In the genomic region with DNA sequence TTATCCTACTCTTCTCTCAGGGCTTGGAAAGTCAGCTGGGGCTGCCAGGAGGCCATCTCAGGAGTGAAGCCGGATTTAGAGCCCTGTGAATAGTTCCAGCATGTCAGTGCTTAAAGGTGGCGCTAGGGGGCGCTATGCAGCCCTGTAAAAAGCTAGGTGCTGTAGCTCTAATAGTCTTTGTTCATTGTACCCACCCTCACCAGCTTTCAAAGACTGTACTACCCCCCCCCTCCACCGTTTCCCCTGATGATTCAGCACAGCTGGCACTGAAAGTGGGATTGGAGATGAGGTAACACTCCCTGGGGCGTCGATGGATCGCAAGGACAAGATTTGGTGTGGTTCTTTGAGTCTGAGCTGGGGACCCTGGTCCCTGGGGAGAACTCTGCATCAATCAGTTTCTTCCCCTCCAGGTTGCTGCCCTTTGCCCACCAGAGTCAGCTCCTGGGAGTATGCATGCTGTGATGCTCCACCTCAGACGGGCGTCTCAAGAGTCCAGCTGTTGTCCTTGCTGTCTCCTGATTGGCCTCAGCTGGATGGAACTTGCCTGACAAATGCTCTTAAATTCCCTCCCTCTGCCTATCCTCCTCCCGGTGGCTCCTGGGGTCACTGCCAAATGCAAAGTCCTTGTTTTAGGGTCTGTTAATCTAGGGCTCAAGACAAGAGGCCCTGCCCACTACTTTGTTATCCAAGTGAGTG, we compare ENCODE assay signal across 8 mouse cellular contexts. TPM values are rescaled to one million over a fixed set of nuclear protein-coding genes. Genes with fewer than 3 reads are reported as not detected.
A peak's percentile ranks its signal among the peaks of the same experiment; 100 is the strongest.
DNase-seq lines count a peak whose midpoint lies in the region; ATAC-seq and TF ChIP-seq lines count a peak whose summit lies in the region.

No protein-coding gene starts in this region.

- 38% methylated on average over 10 of the region's 10 CpGs for WGBS in liver, postnatal 0 days (ENCODE audit: insufficient replicate concordance)
- 12% methylated on average over 10 of the region's 10 CpGs for WGBS in neural tube, embryonic 12.5 days

- peak; percentile 68 to 80 (median 79) for TF ChIP-seq CTCF in MEL (IDR thresholded peaks at IDR 0.05 in 2 of 3, conservative IDR thresholded peaks at IDR 0.05 in 1 of 3; ENCODE audit: control insufficient read depth in 1 of 3, insufficient read depth in 1 of 3, low read depth in 2 of 3, low read length in 3 of 3, poor library complexity in 1 of 3, severe bottlenecking in 1 of 3)
- peak; percentile 84 for TF ChIP-seq CTCF in liver, postnatal 0 days (IDR thresholded peaks at IDR 0.05; ENCODE audit: low read depth)

- H3K36me3 ChIP-seq in MEL (ENCODE audit: control insufficient read depth in 1 of 2, insufficient read depth in 2 of 2, low read length in 2 of 2), result no peaks in the 10 kb centered on the region
- no peaks in the 10 kb centered on the region for H3K36me3 ChIP-seq in liver, postnatal 0 days (replicated peaks; ENCODE audit: insufficient read depth, low read length)
- H3K36me3 ChIP-seq in neural tube, embryonic 12.5 days, result no peaks in the 10 kb centered on the region; the same call in 1 of the 2 replicates

- no peak overlapping the region for H3K4me3 ChIP-seq in MEL (ENCODE audit: control insufficient read depth in 1 of 2, insufficient read depth in 1 of 2, low read depth in 2 of 2, low read length in 2 of 2)
- no peak overlapping the region for H3K4me3 ChIP-seq in liver, postnatal 0 days (ENCODE audit: low read depth, low read length)
- H3K4me3 ChIP-seq in neural tube, embryonic 12.5 days, result no peak overlapping the region

- no peak for TF ChIP-seq EP300 in MEL (IDR thresholded peaks at IDR 0.05; ENCODE audit: low read depth in 1 of 2, low read length in 2 of 2)
- no peak for TF ChIP-seq EP300 in liver, postnatal 0 days (IDR thresholded peaks at IDR 0.05; ENCODE audit: low read depth)

- H3K27ac ChIP-seq in MEL (ENCODE audit: control insufficient read depth, low read depth, low read length), result no peak overlapping the region
- H3K27ac ChIP-seq in liver, postnatal 0 days (ENCODE audit: low read depth), result no peak overlapping the region
- H3K27ac ChIP-seq in neural tube, embryonic 12.5 days, result no peak overlapping the region

- no peaks in the 10 kb centered on the region for H3K9me3 ChIP-seq in MEL (replicated peaks; ENCODE audit: insufficient read depth, low read length)
- no peaks in the 10 kb centered on the region for H3K9me3 ChIP-seq in liver, postnatal 0 days (ENCODE audit: low read length)
- H3K9me3 ChIP-seq in neural tube, embryonic 12.5 days, result no peaks in the 10 kb centered on the region

- no peak overlapping the region for H3K4me2 ChIP-seq in liver, postnatal 0 days (ENCODE audit: low read depth, low read length)
- no peak overlapping the region for H3K4me2 ChIP-seq in neural tube, embryonic 12.5 days (replicated peaks)

- no peak for ATAC-seq in liver, postnatal 0 days
- ATAC-seq in neural tube, embryonic 12.5 days (ENCODE audit: low FRiP score, low read depth), result peak; percentile 41; the same call in 1 of the 2 replicates

- intact Hi-C loops in heart, postnatal 36 days (cut with DNase I), result no loop called here

- no peak for TF ChIP-seq POLR2A in MEL (IDR thresholded peaks at IDR 0.05; ENCODE audit: control insufficient read depth in 1 of 2, insufficient read depth in 1 of 2, low read depth in 1 of 2, low read length in 2 of 2, poor library complexity in 1 of 2)

- H3K4me1 ChIP-seq in MEL (ENCODE audit: control insufficient read depth in 1 of 2, insufficient read depth in 2 of 2, low read length in 2 of 2), result no peaks in the 10 kb centered on the region
- peaks cover 4% of the 10 kb centered on the region; the same call in 1 of the 2 replicates for H3K4me1 ChIP-seq in liver, postnatal 0 days (ENCODE audit: insufficient read depth)
- peaks cover 20% of the 10 kb centered on the region for H3K4me1 ChIP-seq in neural tube, embryonic 12.5 days

- peak; percentile 50 to 51 for DNase-seq in left cerebral cortex, adult 18-20 months (ENCODE audit: low spot score in 2 of 2)
- DNase-seq in left cerebral cortex, adult 8-10 months (ENCODE audit: low spot score in 2 of 2), result no peak
- DNase-seq in MEL (ENCODE audit: low read depth, low spot score), result peak; percentile 63
- DNase-seq in c-Kit-positive CD71-positive TER-119-positive erythroid progenitor cells, embryonic 14.5 days (ENCODE audit: low spot score), result peak; percentile 58
- peak; percentile 46 to 58 for DNase-seq in heart, postnatal 36 days
- peak; percentile 53 for DNase-seq in liver, postnatal 0 days
- no peak for DNase-seq in layer of hippocampus, postnatal 36 days

- no peaks in the 10 kb centered on the region for H3K79me2 ChIP-seq in MEL (ENCODE audit: control insufficient read depth, insufficient read depth, low read length, poor library complexity)

- no peak for TF ChIP-seq RAD21 in MEL (IDR thresholded peaks at IDR 0.05; ENCODE audit: low read depth, low read length)

- peaks cover 0 to 2% of the 10 kb centered on the region in 2 experiments; a peak in 1 of 4 replicates for H3K27me3 ChIP-seq in MEL (ENCODE audit: control insufficient read depth in 1 of 2, insufficient read depth in 2 of 2, low read length in 2 of 2)
- H3K27me3 ChIP-seq in liver, postnatal 0 days (ENCODE audit: insufficient read depth, low read length), result no peaks in the 10 kb centered on the region
- H3K27me3 ChIP-seq in neural tube, embryonic 12.5 days (replicated peaks), result no peaks in the 10 kb centered on the region

- no peak overlapping the region for H3K9ac ChIP-seq in MEL (ENCODE audit: control insufficient read depth, low read depth, low read length, poor library complexity, severe bottlenecking)
- H3K9ac ChIP-seq in liver, postnatal 0 days (replicated peaks), result no peak overlapping the region
- H3K9ac ChIP-seq in neural tube, embryonic 12.5 days, result no peak overlapping the region

TF ChIP-seq in MEL, 35 proteins besides CTCF, POLR2A, EP300 and RAD21:
- TF ChIP-seq SMC3 (IDR thresholded peaks at IDR 0.05; ENCODE audit: low read depth, low read length) (0 out of 2 replicates have a peak, but pooled peaks have one; percentile 16), ZNF384 (IDR thresholded peaks at IDR 0.05; ENCODE audit: low read depth, low read length) (no peak)

RNA-seq across cellular contexts. Expression of a gene that starts 33.9 kb away (rescaled TPM):
- 1 to 10 TPM; 3.2 to 3.8 TPM for total RNA-seq in left cerebral cortex, adult 18-20 months (2021)
- total RNA-seq in left cerebral cortex, adult 8-10 months (2022), result 1 to 10 TPM; 3.3 to 4.4 (median 4.1) TPM
- total RNA-seq in MEL (2012; rRNA removed), result not detected in 2 replicates
- polyA plus RNA-seq in MEL (2012; ENCODE audit: insufficient read depth in 1 of 2, insufficient read length in 2 of 2, low read depth in 1 of 2, low replicate concordance in 2 of 2, missing spikeins in 1 of 2), result under 1 TPM in 1 of 2 experiments, not detected in 1; 0.10 TPM
- 1 to 10 TPM; 5.6 to 6.2 TPM for total RNA-seq in heart, postnatal 36 days (2021)
- polyA plus RNA-seq in liver, postnatal 0 days (2015; fragmentation: Nextera tagmentation; extraction: Ambion mirVana), result 0.64 and 0.67 TPM in 2 replicates
- 5.0 and 5.1 TPM in 2 replicates for polyA plus RNA-seq in neural tube, embryonic 12.5 days (2016; fragmentation: Nextera tagmentation; extraction: Ambion mirVana)
- total RNA-seq in layer of hippocampus, postnatal 36 days (2021), result 1 to 10 TPM; 3.6 to 3.7 TPM

RNA-seq across cellular contexts. Expression of a gene that starts 48.9 kb away (rescaled TPM):
- 10 to 100 TPM; 10.7 to 10.8 TPM for total RNA-seq in left cerebral cortex, adult 18-20 months (2021)
- 10 to 100 TPM in 3 of 4 experiments, 1 to 10 TPM in 1; 9.3 to 13.7 (median 10.1) TPM for total RNA-seq in left cerebral cortex, adult 8-10 months (2022)
- total RNA-seq in MEL (2012; rRNA removed), result 6.1 and 11.0 TPM in 2 replicates
- polyA plus RNA-seq in MEL (2012; ENCODE audit: insufficient read depth in 1 of 2, insufficient read length in 2 of 2, low read depth in 1 of 2, low replicate concordance in 2 of 2, missing spikeins in 1 of 2), result 1 to 10 TPM in 1 of 2 experiments, not detected in 1; 7.7 TPM
- total RNA-seq in heart, postnatal 36 days (2021), result 100 to 1,000 TPM; 237 to 310 TPM
- polyA plus RNA-seq in liver, postnatal 0 days (2015; fragmentation: Nextera tagmentation; extraction: Ambion mirVana), result 44.4 and 59.7 TPM in 2 replicates
- polyA plus RNA-seq in neural tube, embryonic 12.5 days (2016; fragmentation: Nextera tagmentation; extraction: Ambion mirVana), result 11.8 and 12.3 TPM in 2 replicates
- total RNA-seq in layer of hippocampus, postnatal 36 days (2021), result 10 to 100 TPM in 1 of 2 experiments, 1 to 10 TPM in 1; 7.9 to 12.7 TPM

Comparison
In these comparisons a context has a peak if more than half of its experiments do, and no peak if none do; other contexts are left out.
1. DNase-seq: peak in left cerebral cortex, adult 18-20 months (2 of 2), MEL (single experiment), c-Kit-positive CD71-positive TER-119-positive erythroid progenitor cells, embryonic 14.5 days (single experiment), heart, postnatal 36 days (2 of 2) and liver, postnatal 0 days (single experiment); none in left cerebral cortex, adult 8-10 months (0 of 2) and layer of hippocampus, postnatal 36 days (0 of 2).
2. RNA of a gene that starts 48.9 kb away (total RNA-seq): 237 to 310 TPM in heart, postnatal 36 days; 7.9 to 12.7 TPM in layer of hippocampus, postnatal 36 days, 6.1 to 11.0 TPM in MEL, 10.7 to 10.8 TPM in left cerebral cortex, adult 18-20 months and 9.3 to 13.7 TPM in left cerebral cortex, adult 8-10 months; every median in the first group is over 10 times any median in the second.